Mouse (Mus musculus) embryo, embryonic 10.5 days (tissue): ENCODE data around the gene Entpd2.

Experiments used
- DNase-seq: peaks from one replicate; pipeline ENCODE4 v3.0.0-alpha.2; 2015; ENCODE audit warnings: low spot score

Gene Entpd2

DNA sequence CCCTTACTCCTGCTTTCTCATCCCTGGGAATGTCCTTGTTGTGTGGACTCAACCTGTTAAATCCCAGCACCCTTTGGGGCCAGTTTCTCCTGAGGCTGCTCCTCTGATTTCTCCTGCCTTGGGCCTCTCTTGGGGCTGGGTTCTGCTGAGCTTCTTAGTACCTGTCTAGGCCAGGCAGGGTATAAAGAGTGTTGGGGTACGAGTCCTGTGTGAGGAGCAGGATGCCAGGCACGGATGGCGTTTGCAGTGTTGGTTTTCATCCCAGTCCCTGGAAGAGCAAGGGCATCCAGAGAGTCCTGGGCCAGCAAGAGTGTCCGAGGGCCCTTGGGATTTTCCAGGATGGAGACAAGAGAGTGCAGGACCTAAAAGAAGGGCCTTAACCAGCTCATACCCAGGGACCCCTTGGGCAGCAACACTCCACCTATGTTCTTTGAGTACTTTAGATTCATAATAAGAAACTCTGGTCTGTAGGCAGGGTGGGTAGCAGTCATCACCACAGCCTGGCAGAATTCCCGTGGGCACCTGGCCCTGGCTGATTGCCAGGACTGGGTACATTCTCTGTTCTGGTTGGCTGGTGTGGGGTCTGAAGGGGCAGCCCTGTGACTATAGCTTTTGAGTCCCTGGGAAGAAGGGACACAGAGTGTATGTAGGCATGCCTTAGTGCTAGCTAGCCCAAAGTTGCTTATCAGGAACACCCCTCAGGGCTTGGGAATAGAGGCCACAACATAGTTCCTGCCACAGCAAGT, 33.9 kb downstream of the Entpd2 start:
- no peak for DNase-seq

DNA sequence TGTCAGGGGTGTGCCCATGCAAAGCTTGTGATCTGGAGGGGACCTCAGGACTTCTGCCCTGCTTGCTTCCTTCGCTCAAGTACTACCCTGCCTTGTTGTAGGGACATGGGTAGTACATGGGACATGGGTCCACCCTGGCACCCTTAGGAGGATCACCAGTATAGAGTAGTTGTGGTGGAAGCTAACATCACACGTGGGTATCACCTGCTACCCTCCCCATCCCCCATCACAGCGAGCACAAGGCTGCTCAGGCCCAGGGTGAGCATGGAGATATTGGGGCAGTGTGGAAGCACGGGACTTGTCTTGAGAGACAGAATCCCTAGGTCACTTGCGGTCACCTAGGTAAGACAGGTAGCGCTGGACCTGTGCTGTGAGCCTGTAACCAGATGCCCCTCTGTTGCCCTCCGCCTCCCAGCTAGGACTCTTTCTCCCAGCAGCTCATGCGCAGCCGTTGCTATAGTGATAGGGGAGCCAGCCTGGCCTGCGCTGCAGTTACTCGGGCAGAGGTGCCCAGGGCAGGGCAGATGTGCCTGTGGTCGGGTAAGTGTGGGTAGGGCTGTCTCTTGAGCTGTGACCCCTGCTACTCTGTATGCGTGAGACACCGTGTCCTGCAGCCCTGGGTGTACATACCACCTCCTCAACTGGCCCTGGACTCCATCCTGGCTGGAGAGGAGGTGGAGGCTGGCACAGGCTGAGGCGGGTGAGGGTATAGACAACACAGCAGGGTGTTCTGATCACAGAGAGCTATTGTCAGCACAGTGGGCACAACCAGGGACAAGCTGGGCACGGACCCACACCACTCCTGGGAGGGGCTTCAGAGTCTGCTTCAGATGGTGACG, 34.9 kb downstream of the Entpd2 start:
- DNase-seq: no peak

DNA sequence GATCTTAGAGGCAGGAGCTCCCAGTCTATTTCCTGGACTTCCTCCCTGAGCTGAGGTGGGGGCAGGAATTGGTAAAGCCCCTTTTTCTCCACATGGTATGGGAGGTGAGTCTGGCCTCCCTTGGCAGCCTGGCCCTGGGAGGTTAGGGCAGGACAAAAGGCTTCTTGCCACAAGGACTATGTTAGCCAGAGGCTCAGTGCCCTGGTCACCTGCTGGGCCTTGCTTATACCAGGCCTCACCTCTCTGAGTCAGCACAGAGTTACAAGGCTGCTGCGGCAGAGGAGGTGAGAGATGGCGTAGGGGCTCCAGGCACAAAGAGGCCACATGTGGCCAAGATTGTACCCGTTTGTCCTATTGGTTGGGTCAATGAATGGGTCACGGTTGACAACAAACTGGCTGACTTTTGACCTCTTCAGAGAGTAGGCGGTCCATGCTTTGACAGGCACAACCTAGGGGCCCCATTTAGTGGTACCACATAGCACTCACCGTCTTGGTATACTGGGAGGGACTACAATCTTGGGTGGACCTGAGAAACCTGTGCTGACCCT, 35.7 kb downstream of the Entpd2 start:
- peak; percentile 9 for DNase-seq

GRCm38 (mm10) chr2:25432326-25433098, 36.8 kb downstream of the Entpd2 start:
- no peak for DNase-seq

- no peak for DNase-seq
These were observed 37.4 kb downstream of the Entpd2 start for GRCm38 (mm10) chr2:25433101-25433500.

DNA sequence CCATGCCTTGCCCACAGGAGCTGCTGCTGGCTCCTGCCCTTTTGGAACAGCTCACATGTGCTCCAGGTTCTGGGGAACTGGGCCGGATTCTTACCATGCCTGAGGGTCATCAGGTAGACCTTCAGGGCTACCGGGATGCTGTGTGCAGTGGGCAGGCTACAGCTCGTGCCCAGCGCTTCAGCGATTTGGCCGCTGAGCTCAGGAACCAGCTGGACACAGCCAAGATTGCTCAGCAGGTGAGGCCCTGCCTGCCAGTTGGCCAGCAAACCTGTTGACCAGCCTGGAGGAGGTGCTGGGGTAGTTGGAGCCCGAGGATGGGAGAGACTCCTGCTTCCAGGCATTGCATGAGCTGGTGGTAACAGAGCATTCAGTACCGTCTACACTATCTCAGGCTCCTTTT, 38.6 kb downstream of the Entpd2 start:
- DNase-seq: no peak

DNA sequence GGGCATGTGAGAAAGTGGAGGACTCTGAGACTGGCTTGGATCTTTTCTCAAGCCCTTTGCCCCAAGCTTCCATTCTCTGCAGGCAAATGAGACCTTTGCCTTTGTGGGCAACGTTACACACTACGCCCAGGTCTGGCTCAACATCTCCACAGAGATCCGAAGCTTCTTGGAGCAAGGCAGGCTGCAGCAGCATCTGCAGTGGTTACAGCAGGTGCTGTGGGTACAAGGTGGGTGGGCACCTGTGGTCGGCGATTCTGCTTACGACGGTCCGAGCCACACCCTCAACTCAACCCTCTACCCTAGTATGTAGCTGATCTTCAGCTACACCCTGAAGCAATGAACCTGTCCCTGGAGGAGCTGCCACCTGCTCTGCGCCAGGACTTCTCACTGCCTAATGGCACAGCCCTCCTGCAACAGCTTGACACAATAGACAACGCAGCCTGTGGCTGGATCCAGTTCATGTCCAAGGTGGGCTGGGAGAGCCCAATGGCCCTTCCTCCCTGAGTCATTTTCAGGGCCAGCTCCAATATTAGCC, 40.7 kb downstream of the Entpd2 start:
- DNase-seq: no peak

- DNase-seq: no peak
These were observed 45.4 kb downstream of the Entpd2 start for GRCm38 (mm10) chr2:25441067-25441466.

GRCm38 (mm10) chr2:25442682-25443081, 47.0 kb downstream of the Entpd2 start:
- no peak for DNase-seq
